In the genomic region with DNA sequence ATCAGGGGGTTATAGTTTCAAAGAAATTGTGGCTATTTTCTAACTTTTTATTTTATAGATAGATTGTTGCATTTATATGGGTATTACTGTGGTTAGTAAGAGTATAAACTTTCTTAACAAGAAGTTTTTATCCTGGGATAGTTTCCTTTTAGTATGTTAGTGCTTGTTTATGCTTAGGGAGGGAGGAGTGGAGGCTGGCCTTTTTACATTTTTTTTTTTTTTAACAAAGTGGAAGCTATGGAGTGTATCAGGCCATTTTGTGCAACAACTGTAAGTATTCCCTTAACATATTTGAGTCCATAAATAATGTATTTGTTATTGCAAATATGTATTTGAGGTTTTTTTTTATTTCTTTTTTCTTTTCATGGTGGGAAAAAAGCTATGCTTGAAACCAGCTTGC, we compare ENCODE assay signal across 12 mouse cellular contexts. TPM values are rescaled to one million over a fixed set of nuclear protein-coding genes. Genes with fewer than 3 reads are reported as not detected.
A peak's percentile ranks its signal among the peaks of the same experiment; 100 is the strongest.
DNase-seq lines count a peak whose midpoint lies in the region; ATAC-seq and TF ChIP-seq lines count a peak whose summit lies in the region.
"Had no signal": no experiment of that assay in that cellular context is flagged by ENCODE, and none has a peak within 500 bp of the region (broad histone marks: within the 10 kb centered on the region; RNA-seq: fewer than 3 reads in every experiment).

No protein-coding gene starts in this region.

- no peaks in the 10 kb centered on the region for H3K27me3 ChIP-seq in heart, embryonic 16.5 days (ENCODE audit: control insufficient read depth, insufficient read depth, low read length)
- no peaks in the 10 kb centered on the region for H3K27me3 ChIP-seq in liver, adult 2 months (ENCODE audit: control insufficient read depth, insufficient read depth, low read length)
- no peaks in the 10 kb centered on the region for H3K27me3 ChIP-seq in intestine, embryonic 15.5 days (replicated peaks)
- H3K27me3 ChIP-seq: CH12.LX had no signal

- H3K4me3 ChIP-seq in heart, embryonic 16.5 days (ENCODE audit: low read length): no peak overlapping the region
- peak overlapping the region; percentile 56; the same call in 1 of the 2 replicates for H3K4me3 ChIP-seq in liver, adult 2 months (ENCODE audit: insufficient read depth, low read depth, low read length)
- no peak overlapping the region for H3K4me3 ChIP-seq in intestine, embryonic 15.5 days (replicated peaks)

- no peak overlapping the region for H3K27ac ChIP-seq in heart, embryonic 16.5 days (ENCODE audit: low read length)
- no peak overlapping the region for H3K27ac ChIP-seq in liver, adult 2 months (replicated peaks; ENCODE audit: insufficient read depth, low read depth, low read length)
- H3K27ac ChIP-seq in intestine, embryonic 15.5 days: no peak overlapping the region

- no peak for TF ChIP-seq CTCF in liver, adult 2 months (IDR thresholded peaks at IDR 0.05; ENCODE audit: low read depth, low read length)
- TF ChIP-seq CTCF in brain, embryonic 14.5 days (IDR thresholded peaks at IDR 0.05; ENCODE audit: borderline replicate concordance, extremely low read depth, insufficient read depth, insufficient read length): no peak

- H3K36me3 ChIP-seq in heart, embryonic 16.5 days (ENCODE audit: control insufficient read depth, insufficient read depth): no peaks in the 10 kb centered on the region
- H3K36me3 ChIP-seq in liver, adult 2 months (ENCODE audit: control insufficient read depth, insufficient read depth, low read length): no peaks in the 10 kb centered on the region
- no peaks in the 10 kb centered on the region for H3K36me3 ChIP-seq in intestine, embryonic 15.5 days

- TF ChIP-seq POLR2A in liver, adult 2 months (IDR thresholded peaks at IDR 0.05; ENCODE audit: extremely low read depth, insufficient read depth, low read length): no peak
- TF ChIP-seq POLR2A in brain, embryonic 14.5 days (IDR thresholded peaks at IDR 0.05; ENCODE audit: borderline replicate concordance, extremely low read depth, insufficient read depth, insufficient read length, poor library complexity, severe bottlenecking): no peak

- no peaks in the 10 kb centered on the region for H3K9me3 ChIP-seq in heart, embryonic 16.5 days (replicated peaks; ENCODE audit: control insufficient read depth, low read length)
- no peaks in the 10 kb centered on the region for H3K9me3 ChIP-seq in intestine, embryonic 15.5 days

- ATAC-seq in heart, embryonic 16.5 days (replicated peaks; ENCODE audit: extremely low read depth, insufficient read depth, low FRiP score): no peak
- ATAC-seq in intestine, embryonic 15.5 days: no peak

- H3K4me1 ChIP-seq in heart, embryonic 16.5 days (ENCODE audit: control insufficient read depth, insufficient read depth, low read length): peaks cover 7% of the 10 kb centered on the region
- peaks cover 11% of the 10 kb centered on the region for H3K4me1 ChIP-seq in liver, adult 2 months (ENCODE audit: control insufficient read depth, insufficient read depth, low read length)
- 0 out of 2 replicates have a peak, but pooled peaks cover 2% of the 10 kb centered on the region for H3K4me1 ChIP-seq in intestine, embryonic 15.5 days (replicated peaks)

- H3K4me2 ChIP-seq in heart, embryonic 16.5 days (ENCODE audit: low read depth, low read length): peak overlapping the region; percentile 53
- H3K4me2 ChIP-seq in intestine, embryonic 15.5 days (replicated peaks): peak overlapping the region; percentile 26; the same call in 1 of the 2 replicates

- no peak overlapping the region; the same call in 1 of the 2 replicates for H3K9ac ChIP-seq in heart, embryonic 16.5 days (ENCODE audit: low read length)
- H3K9ac ChIP-seq in liver, adult 2 months (ENCODE audit: low read depth, low read length): no peak overlapping the region
- H3K9ac ChIP-seq in intestine, embryonic 15.5 days: no peak overlapping the region

- no peaks in the 10 kb centered on the region; the same call in 1 of the 2 replicates for H3K79me2 ChIP-seq in liver, adult 2 months (ENCODE audit: control insufficient read depth, insufficient read depth, low read length)

- no peak for DNase-seq in heart, adult 18-20 months
- DNase-seq in liver, adult 2 months (ENCODE audit: extremely low read depth, low read depth, low spot score): peak; percentile 53
- DNase-seq in liver: no peak
- DNase-seq in brain, embryonic 14.5 days (ENCODE audit: low read depth): peak; percentile 7
- DNase-seq in cerebellum, postnatal 14 days: no peak
- no peak for DNase-seq in B cell, adult 2 months
- DNase-seq: adrenal gland, postnatal 36 days; cerebellum, adult 18-20 months; heart, postnatal 36 days had no signal

RNA-seq across cellular contexts. Expression of gene Zbtb20, which starts 32.7 kb away (rescaled TPM):
- 43.7 and 45.2 TPM in 2 replicates for polyA plus RNA-seq in heart, embryonic 16.5 days (2015; fragmentation: Nextera tagmentation; extraction: Ambion mirVana)
- 100 to 1,000 TPM; 149 to 178 TPM for total RNA-seq in heart, adult 18-20 months (2021)
- total RNA-seq in liver, adult 2 months (2014; rRNA removed): 51.7 and 52.6 TPM in 2 replicates
- polyA plus RNA-seq in liver, adult 2 months (2012; rRNA removed): 16.2 and 17.8 TPM in 2 replicates
- 13.1 and 18.0 TPM in 2 replicates for polyA plus RNA-seq in brain, embryonic 14.5 days (2012; rRNA removed)
- 18.8 and 21.1 TPM in 2 replicates for polyA plus RNA-seq in intestine, embryonic 15.5 days (2015; fragmentation: Nextera tagmentation; extraction: Ambion mirVana)

Comparison
In these comparisons a context has a peak if more than half of its experiments do, and no peak if none do; other contexts are left out.
1. DNase-seq: peak in liver, adult 2 months (single experiment) and brain, embryonic 14.5 days (single experiment); none in heart, adult 18-20 months (0 of 2), liver (single experiment), cerebellum, postnatal 14 days (0 of 2) and B cell, adult 2 months (0 of 2).